Mouse (Mus musculus): ENCODE results near the gene Zfp735.

The Zfp735 gene

DNA sequence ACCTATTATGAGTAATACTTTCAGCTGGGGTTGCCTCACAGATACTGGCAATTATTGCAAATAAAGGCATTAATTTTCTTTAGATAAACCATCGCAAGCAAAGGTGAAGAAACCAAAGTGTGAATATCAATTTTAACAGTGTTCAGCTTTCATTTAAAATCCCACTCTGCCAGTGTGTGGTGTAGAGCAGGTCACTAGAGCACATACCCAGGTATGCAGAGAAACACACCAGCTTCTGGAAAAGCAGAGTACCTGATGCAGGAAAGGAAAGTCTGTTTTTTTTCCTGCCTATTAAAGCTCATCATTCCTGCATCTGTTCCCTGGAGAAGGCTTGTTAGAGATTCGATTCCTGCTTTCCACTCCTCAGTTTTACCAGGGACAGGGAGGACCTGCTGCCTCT, at the start of gene Zfp735:
TSS of gene Zfp735 (plus strand) at position 301 of the 400 bp plus-strand sequence.
- no peak for DNase-seq

DNA sequence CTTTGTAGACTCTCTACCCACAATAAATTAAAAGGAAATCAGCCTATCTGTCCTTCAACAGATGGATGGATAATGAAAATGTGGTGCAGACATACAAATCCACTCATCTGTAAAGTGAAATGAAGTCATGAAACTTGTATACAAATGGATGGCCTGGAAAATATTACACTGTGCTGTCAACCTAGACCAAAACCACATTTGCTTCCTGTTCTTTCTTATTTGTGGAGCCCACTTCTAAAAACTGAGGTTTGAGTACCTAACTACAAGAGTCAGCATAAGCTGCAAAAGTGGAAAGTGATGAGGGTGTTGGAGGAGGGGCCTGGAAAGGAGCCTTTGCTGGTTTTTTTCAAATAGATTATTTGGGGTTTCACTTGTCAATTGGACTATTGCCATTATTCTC, 70.5 kb downstream of the Zfp735 start:
- DNase-seq: no peak

Data from cerebellum, postnatal 36 days (tissue).